In genomic region chr5:91518302-91518790, GRCm38 (mm10) we compare ENCODE assay signal across 8 mouse cellular contexts. TPM values are rescaled to one million over a fixed set of nuclear protein-coding genes. Genes with fewer than 3 reads are reported as not detected.
DNase-seq lines count a peak whose midpoint lies in the region; ATAC-seq lines count a peak whose summit lies in the region.

No protein-coding gene starts in this region.

- no peak; the same call in 1 of the 2 replicates for ATAC-seq in liver, embryonic 11.5 days (replicated peaks; ENCODE audit: low FRiP score)
- ATAC-seq in hindbrain, embryonic 13.5 days (ENCODE audit: low FRiP score) = no peak
- ATAC-seq in midbrain, embryonic 13.5 days = peak; percentile 6; the same call in 1 of the 2 replicates

- WGBS in liver, embryonic 11.5 days = 4% methylated on average over 16 of the region's 16 CpGs
- 3% methylated on average over 16 of the region's 16 CpGs for WGBS in embryonic facial prominence, embryonic 10.5 days
- WGBS in hindbrain, embryonic 13.5 days = 5% methylated on average over 16 of the region's 16 CpGs
- WGBS in midbrain, embryonic 13.5 days = 4% methylated on average over 16 of the region's 16 CpGs

- H3K27ac ChIP-seq in liver, embryonic 11.5 days (ENCODE audit: low read depth, low read length) = no peak overlapping the region
- peak overlapping the region; percentile 68 for H3K27ac ChIP-seq in embryonic facial prominence, embryonic 10.5 days (replicated peaks)
- H3K27ac ChIP-seq in hindbrain, embryonic 13.5 days = no peak overlapping the region
- H3K27ac ChIP-seq in midbrain, embryonic 13.5 days = no peak overlapping the region

- no peaks in the 10 kb centered on the region for H3K9me3 ChIP-seq in liver, embryonic 11.5 days (ENCODE audit: control insufficient read depth, low read length)
- no peaks in the 10 kb centered on the region for H3K9me3 ChIP-seq in embryonic facial prominence, embryonic 10.5 days
- H3K9me3 ChIP-seq in hindbrain, embryonic 13.5 days = no peaks in the 10 kb centered on the region
- no peaks in the 10 kb centered on the region for H3K9me3 ChIP-seq in midbrain, embryonic 13.5 days

- H3K36me3 ChIP-seq in liver, embryonic 11.5 days (ENCODE audit: control insufficient read depth, insufficient read depth, low read length) = no peaks in the 10 kb centered on the region
- no peaks in the 10 kb centered on the region for H3K36me3 ChIP-seq in embryonic facial prominence, embryonic 10.5 days (replicated peaks)
- H3K36me3 ChIP-seq in hindbrain, embryonic 13.5 days = no peaks in the 10 kb centered on the region
- H3K36me3 ChIP-seq in midbrain, embryonic 13.5 days = no peaks in the 10 kb centered on the region

- peak overlapping the region; percentile 97 for H3K4me2 ChIP-seq in liver, embryonic 11.5 days
- peak overlapping the region; percentile 96 for H3K4me2 ChIP-seq in hindbrain, embryonic 13.5 days
- peak overlapping the region; percentile 95 for H3K4me2 ChIP-seq in midbrain, embryonic 13.5 days (replicated peaks)

- peak; percentile 41 for DNase-seq in liver, embryonic 11.5 days (ENCODE audit: low spot score)
- no peak for DNase-seq in liver
- DNase-seq in embryonic facial prominence, embryonic 10.5 days (ENCODE audit: low spot score) = peak; percentile 38
- no peak for DNase-seq in urinary bladder, adult 18-20 months (ENCODE audit: low spot score in 2 of 2)
- no peak for DNase-seq in cerebellum, postnatal 4 days (ENCODE audit: low spot score in 2 of 2)
- no peak for DNase-seq in lung, postnatal 25 days (ENCODE audit: low spot score)

- H3K9ac ChIP-seq in liver, embryonic 11.5 days (ENCODE audit: low read depth, low read length) = peak overlapping the region; percentile 40; the same call in 1 of the 2 replicates
- peak overlapping the region; percentile 71 for H3K9ac ChIP-seq in hindbrain, embryonic 13.5 days
- peak overlapping the region; percentile 69 for H3K9ac ChIP-seq in midbrain, embryonic 13.5 days (replicated peaks)

- peak overlapping the region; percentile 60 for H3K4me3 ChIP-seq in liver, embryonic 11.5 days (ENCODE audit: low read depth, low read length)
- H3K4me3 ChIP-seq in embryonic facial prominence, embryonic 10.5 days = peak overlapping the region; percentile 68
- peak overlapping the region; percentile 55 for H3K4me3 ChIP-seq in hindbrain, embryonic 13.5 days
- H3K4me3 ChIP-seq in midbrain, embryonic 13.5 days (replicated peaks) = peak overlapping the region; percentile 54

- H3K4me1 ChIP-seq in liver, embryonic 11.5 days (replicated peaks; ENCODE audit: control insufficient read depth, insufficient read depth, low read length) = peaks cover 11% of the 10 kb centered on the region
- peaks cover 43% of the 10 kb centered on the region for H3K4me1 ChIP-seq in embryonic facial prominence, embryonic 10.5 days
- peaks cover 23% of the 10 kb centered on the region for H3K4me1 ChIP-seq in hindbrain, embryonic 13.5 days (replicated peaks)
- peaks cover 20% of the 10 kb centered on the region for H3K4me1 ChIP-seq in midbrain, embryonic 13.5 days (replicated peaks)

- H3K27me3 ChIP-seq in liver, embryonic 11.5 days (replicated peaks; ENCODE audit: control insufficient read depth, insufficient read depth, low read length) = no peaks in the 10 kb centered on the region
- peaks cover 23% of the 10 kb centered on the region for H3K27me3 ChIP-seq in embryonic facial prominence, embryonic 10.5 days (replicated peaks; ENCODE audit: low read depth, poor library complexity, severe bottlenecking)
- peaks cover 14% of the 10 kb centered on the region for H3K27me3 ChIP-seq in hindbrain, embryonic 13.5 days
- H3K27me3 ChIP-seq in midbrain, embryonic 13.5 days = peaks cover 15% of the 10 kb centered on the region

RNA-seq across cellular contexts. Expression of gene Parm1, which starts 0.9 kb away (rescaled TPM):
- 9.6 and 9.9 TPM in 2 replicates for polyA plus RNA-seq in liver, embryonic 11.5 days (2014; fragmentation: Nextera tagmentation; extraction: Ambion mirVana)
- polyA plus RNA-seq in embryonic facial prominence, embryonic 10.5 days (2016; fragmentation: Nextera tagmentation; extraction: Ambion mirVana) = 17.3 and 17.8 TPM in 2 replicates
- polyA plus RNA-seq in hindbrain, embryonic 13.5 days (2015; fragmentation: Nextera tagmentation; extraction: Ambion mirVana) = 5.1 and 5.6 TPM in 2 replicates
- 4.7 and 5.2 TPM in 2 replicates for polyA plus RNA-seq in midbrain, embryonic 13.5 days (2015; fragmentation: Nextera tagmentation; extraction: Ambion mirVana)

Comparison
In these comparisons a context has a peak if more than half of its experiments do, and no peak if none do; other contexts are left out.
1. DNase-seq: peak in liver, embryonic 11.5 days (single experiment) and embryonic facial prominence, embryonic 10.5 days (single experiment); none in liver (single experiment), urinary bladder, adult 18-20 months (0 of 2), cerebellum, postnatal 4 days (0 of 2) and lung, postnatal 25 days (single experiment).
2. Peak in every context shown above with its lines, with median percentiles within 50 percentile points of each other: H3K4me2 ChIP-seq, H3K4me3 ChIP-seq and H3K9ac ChIP-seq.